Mouse (Mus musculus): ENCODE measurements around the gene Vrk1. TPM values are rescaled to one million over a fixed set of nuclear protein-coding genes. Genes with fewer than 3 reads are reported as not detected.

Vrk1 gene
- total RNA-seq (2018; cell fraction: chromatin; rRNA removed): 10 to 100 TPM; 14.5 to 76.2 (median 42.4) TPM
- total RNA-seq (2018; cell fraction: cytosol; rRNA removed): 10 to 100 TPM; 17.2 to 28.0 (median 21.3) TPM
- 10 to 100 TPM; 12.6 to 63.4 (median 31.5) TPM for total RNA-seq (2018; cell fraction: nucleus; rRNA removed)
- 20.2 to 25.7 TPM (median 22.1 TPM) in 3 replicates for polyA plus RNA-seq (2018)

- Histone ChIP-seq H3K27ac (peak within 1 kb of the TSS; percentile 62), H3K4me3 (ENCODE audit: inconsistent target) (peak within 1 kb of the TSS; percentile 87), H3K36me3 (ENCODE audit: inconsistent target) (no peaks in the 10 kb centered on the region), H3K79me2 (ENCODE audit: inconsistent target) (peaks cover 47% of the 10 kb centered on the region)
- WGBS (ENCODE audit: missing documents): 1% methylated on average over 71 of the region's 72 CpGs
Measured at GRCm38 (mm10) chr12:106010065-106010915, at the start of gene Vrk1. Gene Vrk1, plus strand, starts transcription at chr12:106010228.

- Histone ChIP-seq H3K4me3 (ENCODE audit: inconsistent target) (no peak overlapping the region), H3K36me3 (ENCODE audit: inconsistent target) (no peaks in the 10 kb centered on the region), H3K79me2 (ENCODE audit: inconsistent target) (no peaks in the 10 kb centered on the region), H3K27ac (no peak overlapping the region)
- 28% methylated on average over 19 of the region's 19 CpGs for WGBS (ENCODE audit: missing documents)
Measured at GRCm38 (mm10) chr12:105960592-105961330, 49.3 kb upstream of the Vrk1 start.

GRCm38 (mm10) chr12:105961667-105962066 lies 48.4 kb upstream of the Vrk1 start:
- H3K27ac ChIP-seq: no peak overlapping the region
- no peaks in the 10 kb centered on the region for H3K36me3 ChIP-seq (ENCODE audit: inconsistent target)
- no peaks in the 10 kb centered on the region for H3K79me2 ChIP-seq (ENCODE audit: inconsistent target)
- 20% methylated on average over 12 of the region's 12 CpGs for WGBS (ENCODE audit: missing documents)
- H3K4me3 ChIP-seq (ENCODE audit: inconsistent target): no peak overlapping the region

GRCm38 (mm10) chr12:105962103-105963011 lies 47.7 kb upstream of the Vrk1 start:
- no peaks in the 10 kb centered on the region for H3K36me3 ChIP-seq (ENCODE audit: inconsistent target)
- H3K27ac ChIP-seq: peak overlapping the region; percentile 12; the same call in 1 of the 2 replicates
- 1% methylated on average over 24 of the region's 37 CpGs for WGBS (ENCODE audit: missing documents)
- H3K4me3 ChIP-seq (ENCODE audit: inconsistent target): peak overlapping the region; percentile 67
- H3K79me2 ChIP-seq (ENCODE audit: inconsistent target): no peaks in the 10 kb centered on the region

GRCm38 (mm10) chr12:105963012-105963572 lies 46.9 kb upstream of the Vrk1 start:
- 6% methylated on average over 30 of the region's 30 CpGs for WGBS (ENCODE audit: missing documents)
- H3K36me3 ChIP-seq (ENCODE audit: inconsistent target): no peaks in the 10 kb centered on the region
- H3K4me3 ChIP-seq (ENCODE audit: inconsistent target): peak overlapping the region; percentile 67
- H3K27ac ChIP-seq: peak overlapping the region; percentile 12; the same call in 1 of the 2 replicates
- H3K79me2 ChIP-seq (ENCODE audit: inconsistent target): no peaks in the 10 kb centered on the region

- H3K36me3 ChIP-seq (ENCODE audit: inconsistent target): no peaks in the 10 kb centered on the region
- H3K27ac ChIP-seq: no peak overlapping the region
- 28% methylated on average over 19 of the region's 19 CpGs for WGBS (ENCODE audit: missing documents)
- no peaks in the 10 kb centered on the region for H3K79me2 ChIP-seq (ENCODE audit: inconsistent target)
- H3K4me3 ChIP-seq (ENCODE audit: inconsistent target): no peak overlapping the region
Measured at GRCm38 (mm10) chr12:105966887-105967637, 43.0 kb upstream of the Vrk1 start.

- 23% methylated on average over 18 of the region's 18 CpGs for WGBS (ENCODE audit: missing documents)
- no peak overlapping the region for H3K4me3 ChIP-seq (ENCODE audit: inconsistent target)
- H3K27ac ChIP-seq: no peak overlapping the region
- H3K79me2 ChIP-seq (ENCODE audit: inconsistent target): no peaks in the 10 kb centered on the region
- H3K36me3 ChIP-seq (ENCODE audit: inconsistent target): no peaks in the 10 kb centered on the region
Measured at GRCm38 (mm10) chr12:105967806-105968205, 42.2 kb upstream of the Vrk1 start.

GRCm38 (mm10) chr12:105971182-105971581 lies 38.8 kb upstream of the Vrk1 start:
- no peaks in the 10 kb centered on the region for H3K36me3 ChIP-seq (ENCODE audit: inconsistent target)
- H3K4me3 ChIP-seq (ENCODE audit: inconsistent target): no peak overlapping the region
- 14% methylated on average over 7 of the region's 7 CpGs for WGBS (ENCODE audit: missing documents)
- no peak overlapping the region for H3K27ac ChIP-seq
- H3K79me2 ChIP-seq (ENCODE audit: inconsistent target): no peaks in the 10 kb centered on the region

GRCm38 (mm10) chr12:105972673-105973072 lies 37.4 kb upstream of the Vrk1 start:
- Histone ChIP-seq H3K27ac (no peak overlapping the region), H3K36me3 (ENCODE audit: inconsistent target) (no peaks in the 10 kb centered on the region), H3K79me2 (ENCODE audit: inconsistent target) (no peaks in the 10 kb centered on the region), H3K4me3 (ENCODE audit: inconsistent target) (no peak overlapping the region)
- WGBS (ENCODE audit: missing documents): 99% methylated on average over 8 of the region's 8 CpGs

- WGBS (ENCODE audit: missing documents): 83% methylated on average over 8 of the region's 9 CpGs
- no peak overlapping the region for H3K27ac ChIP-seq
- no peak overlapping the region for H3K4me3 ChIP-seq (ENCODE audit: inconsistent target)
- H3K36me3 ChIP-seq (ENCODE audit: inconsistent target): no peaks in the 10 kb centered on the region
- no peaks in the 10 kb centered on the region for H3K79me2 ChIP-seq (ENCODE audit: inconsistent target)
Measured at GRCm38 (mm10) chr12:105973691-105974090, 36.3 kb upstream of the Vrk1 start.

- H3K79me2 ChIP-seq (ENCODE audit: inconsistent target): no peaks in the 10 kb centered on the region
- no peak overlapping the region for H3K4me3 ChIP-seq (ENCODE audit: inconsistent target)
- WGBS (ENCODE audit: missing documents): 88% methylated on average over 4 of the region's 5 CpGs
- H3K36me3 ChIP-seq (ENCODE audit: inconsistent target): no peaks in the 10 kb centered on the region
- H3K27ac ChIP-seq: no peak overlapping the region
Measured at GRCm38 (mm10) chr12:105974107-105974506, 35.9 kb upstream of the Vrk1 start.

GRCm38 (mm10) chr12:105981121-105981973 lies 28.7 kb upstream of the Vrk1 start:
- no peak overlapping the region for H3K4me3 ChIP-seq (ENCODE audit: inconsistent target)
- H3K79me2 ChIP-seq (ENCODE audit: inconsistent target): no peaks in the 10 kb centered on the region
- no peak overlapping the region for H3K27ac ChIP-seq
- H3K36me3 ChIP-seq (ENCODE audit: inconsistent target): no peaks in the 10 kb centered on the region
- 28% methylated on average over 9 of the region's 16 CpGs for WGBS (ENCODE audit: missing documents)

GRCm38 (mm10) chr12:105981974-105982305 lies 28.1 kb upstream of the Vrk1 start:
- Histone ChIP-seq H3K36me3 (ENCODE audit: inconsistent target) (no peaks in the 10 kb centered on the region), H3K4me3 (ENCODE audit: inconsistent target) (no peak overlapping the region), H3K79me2 (ENCODE audit: inconsistent target) (no peaks in the 10 kb centered on the region), H3K27ac (no peak overlapping the region)
- WGBS (ENCODE audit: missing documents): 80% methylated on average over 6 of the region's 7 CpGs
